Mouse (Mus musculus) left cerebral cortex, postnatal 4 days (tissue): ENCODE results near the gene Asb17. TPM values are rescaled to one million over a fixed set of nuclear protein-coding genes. Genes with fewer than 3 reads are reported as not detected.
A peak's percentile ranks its signal among the peaks of the same experiment; 100 is the strongest.

Experiments
- DNase-seq: peaks from one replicate; pipeline ENCODE4 v3.0.0-alpha.2; 2022
- intact Hi-C: fragments of 180-260 bp; cut with DNase I; formaldehyde crosslinking; loops from one replicate; pipeline ENCODE4 v1.15.1; 2025
- total RNA-seq, 2 experiments: library from RNA; stranded (reverse); gene quantifications; 2 replicates each; pipeline ENCODE4 v1.2.3; 2021

The Asb17 gene
- total RNA-seq, 2 experiments from 2014 or later = not detected

DNA sequence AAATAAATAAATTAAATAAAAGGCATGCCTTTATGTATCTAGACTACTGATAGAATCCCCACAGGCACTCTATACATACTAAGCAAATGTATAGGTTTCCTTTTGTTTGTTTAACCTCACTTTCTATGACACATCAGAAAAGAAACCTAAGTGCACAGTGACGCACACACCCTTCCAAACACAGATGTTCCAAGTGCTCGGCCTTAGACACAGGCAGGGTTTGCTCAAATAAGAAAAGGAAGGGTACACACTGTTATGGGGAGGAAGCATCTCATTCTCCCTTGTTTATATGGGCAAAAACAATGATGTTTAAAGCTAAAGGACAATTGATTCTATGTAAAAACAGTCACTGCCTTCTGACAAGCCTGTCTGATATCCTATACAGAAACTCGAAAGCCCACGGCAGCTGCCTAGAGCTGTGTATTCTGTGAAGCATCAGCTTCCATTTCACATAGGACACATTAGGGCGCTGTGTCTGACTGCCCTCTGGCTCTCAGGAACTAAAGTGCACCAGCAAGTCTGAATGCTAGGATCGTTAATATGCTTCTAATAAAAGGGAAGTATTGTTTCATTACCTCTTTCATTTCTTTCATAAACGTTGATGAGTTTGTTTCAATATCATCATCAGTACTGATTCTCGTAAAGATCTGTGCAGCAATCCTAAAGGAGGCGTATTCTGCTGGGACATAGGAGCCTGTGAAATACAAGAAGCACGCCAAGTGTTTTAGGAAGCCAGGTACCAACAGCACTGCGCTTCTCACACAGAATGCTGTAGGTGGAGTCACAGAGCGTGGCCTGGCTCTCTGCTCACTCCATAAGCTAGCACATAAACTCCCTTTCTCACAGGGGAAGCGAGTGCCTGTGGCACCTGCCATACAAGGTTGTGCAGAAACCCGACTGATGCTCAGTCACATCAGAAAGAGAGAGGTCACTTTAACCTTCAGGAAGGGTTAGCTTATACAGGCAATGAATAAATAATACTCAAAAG lies 23.4 kb downstream of the Asb17 start:
- DNase-seq = no peak
- intact Hi-C loops = no loop called here

DNA sequence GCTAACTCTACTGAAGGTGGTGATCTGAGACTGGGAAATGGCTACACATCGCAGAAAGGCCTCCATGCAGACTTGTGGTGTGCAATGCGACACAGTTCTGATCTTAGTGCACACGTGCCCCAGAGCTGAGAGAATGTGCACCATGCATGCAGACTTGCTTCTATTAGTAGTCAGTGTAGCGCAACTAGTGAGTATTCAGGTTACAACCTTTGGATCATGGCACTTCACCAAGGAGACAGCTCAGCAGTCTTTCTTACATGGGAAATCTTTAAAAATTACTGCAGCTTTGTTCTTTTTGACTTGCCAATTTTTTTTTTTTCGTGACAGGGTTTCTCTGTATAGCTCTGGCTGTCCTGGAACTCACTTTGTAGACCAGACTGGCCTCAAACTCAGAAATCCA lies 27.4 kb downstream of the Asb17 start:
- intact Hi-C loops = no loop called here
- no peak for DNase-seq

DNA sequence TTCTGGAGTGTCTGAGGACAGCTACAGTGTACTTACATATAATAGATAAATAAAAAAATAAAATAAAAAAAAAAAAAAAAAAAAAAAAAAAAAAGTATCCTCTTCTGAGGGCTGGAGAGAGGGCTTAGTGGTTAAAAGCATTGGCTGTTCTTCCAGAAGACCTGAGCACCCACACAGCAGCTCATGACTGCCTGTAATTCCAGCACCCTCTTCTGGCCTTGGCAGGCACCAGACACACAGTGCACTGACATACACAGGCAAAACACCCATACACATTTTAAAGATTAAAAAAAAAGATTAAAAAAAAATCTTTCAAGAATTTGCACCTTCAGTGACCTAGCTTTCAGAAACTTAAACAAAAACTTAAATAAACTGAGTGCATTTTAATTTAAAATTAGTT lies 42.3 kb downstream of the Asb17 start:
- no peak for DNase-seq
- intact Hi-C loops = no loop called here

DNA sequence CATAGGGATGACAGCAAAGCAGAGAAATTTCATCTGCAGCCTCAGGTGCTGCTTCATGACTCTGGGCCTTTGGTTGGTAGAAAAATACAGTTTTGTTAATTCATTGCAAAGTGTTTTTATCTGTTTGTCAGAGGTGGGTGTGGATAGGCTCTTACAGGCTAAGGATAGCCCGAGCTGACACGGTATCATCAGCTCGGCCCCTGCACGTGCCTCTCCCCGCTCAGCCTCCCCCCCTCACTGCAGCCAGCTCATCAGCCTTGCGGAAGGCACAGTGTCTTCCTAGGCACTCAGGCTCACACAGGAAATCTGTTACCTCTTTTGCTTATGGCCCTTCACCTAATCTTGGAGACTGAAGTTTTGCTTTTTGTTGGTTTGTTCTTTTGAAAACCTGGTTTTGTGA lies 44.1 kb downstream of the Asb17 start:
- no peak for DNase-seq
- intact Hi-C loops = no loop called here

DNA sequence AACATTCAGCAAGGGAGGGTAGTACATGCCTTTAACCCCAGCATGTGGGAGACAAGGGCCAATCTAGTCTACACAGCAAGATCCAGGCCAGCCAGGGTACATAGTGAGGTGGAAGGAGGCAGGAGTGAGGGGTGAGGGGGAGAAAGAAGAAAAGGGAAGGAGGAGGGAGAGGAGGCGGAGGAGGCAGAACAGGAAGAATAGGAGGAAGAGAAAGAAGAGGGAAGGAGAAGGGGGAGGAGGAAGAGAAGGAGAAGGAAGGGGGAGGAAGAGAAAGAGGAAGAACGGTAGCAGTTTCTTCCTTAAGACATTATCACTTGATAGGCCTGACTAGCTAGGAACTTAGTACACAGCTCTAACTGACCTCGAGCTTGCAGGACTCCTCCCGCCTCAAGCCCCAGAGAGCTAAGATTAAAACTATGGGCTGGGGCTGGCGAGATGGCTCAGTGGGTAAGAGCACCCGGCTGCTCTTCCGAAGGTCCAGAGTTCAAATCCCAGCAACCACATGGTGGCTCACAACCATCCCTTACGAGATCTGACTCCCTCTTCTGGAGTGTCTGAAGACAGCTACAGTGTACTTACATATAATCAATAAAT lies 45.3 kb downstream of the Asb17 start:
- DNase-seq = no peak
- intact Hi-C loops = no loop called here

DNA sequence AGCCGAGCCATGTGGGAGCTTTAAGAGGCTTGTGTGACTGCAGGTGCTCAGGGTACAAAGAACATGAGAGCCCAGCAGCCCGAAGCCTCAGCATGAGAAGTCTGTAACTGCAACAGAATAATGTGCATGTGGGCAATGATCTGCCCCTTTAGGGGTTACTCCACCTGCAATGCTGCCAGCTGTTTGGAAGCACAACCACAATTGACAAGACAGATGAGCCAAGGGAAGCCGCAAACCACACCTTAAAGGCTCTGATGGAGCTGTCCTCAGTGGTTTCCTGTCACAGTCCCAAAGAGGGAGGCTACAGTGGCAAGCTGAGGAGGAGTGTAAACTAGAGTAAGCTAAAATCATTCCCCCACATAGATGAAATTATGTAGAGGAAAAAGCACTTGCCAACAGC lies 51.4 kb downstream of the Asb17 start:
- intact Hi-C loops = loop anchor here (10.0 kb wide), 1 partner anchor 1131 kb away; no protein-coding TSS in a partner anchor
- DNase-seq = no peak

DNA sequence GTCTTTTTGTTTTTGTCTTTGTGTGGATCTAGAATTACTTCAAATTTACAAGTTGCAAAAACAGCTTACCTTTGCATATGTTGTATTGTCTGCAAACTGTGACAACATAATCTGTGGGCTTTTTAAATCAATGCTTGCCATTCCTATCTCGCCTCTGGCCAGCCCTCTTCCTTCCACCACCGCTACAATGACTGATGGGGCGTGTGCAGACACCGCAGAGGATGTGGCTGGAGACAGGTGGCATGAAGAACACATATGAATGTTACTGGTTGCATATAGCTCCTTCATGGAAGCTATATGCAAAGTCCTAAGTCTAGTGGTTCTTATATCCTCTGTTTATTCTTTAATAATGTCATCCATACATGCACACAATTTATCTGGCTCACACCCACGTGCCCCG lies 53.2 kb downstream of the Asb17 start:
- intact Hi-C loops = loop anchor here (10.0 kb wide), 1 partner anchor 1132 kb away; no protein-coding TSS in a partner anchor
- no peak for DNase-seq

DNA sequence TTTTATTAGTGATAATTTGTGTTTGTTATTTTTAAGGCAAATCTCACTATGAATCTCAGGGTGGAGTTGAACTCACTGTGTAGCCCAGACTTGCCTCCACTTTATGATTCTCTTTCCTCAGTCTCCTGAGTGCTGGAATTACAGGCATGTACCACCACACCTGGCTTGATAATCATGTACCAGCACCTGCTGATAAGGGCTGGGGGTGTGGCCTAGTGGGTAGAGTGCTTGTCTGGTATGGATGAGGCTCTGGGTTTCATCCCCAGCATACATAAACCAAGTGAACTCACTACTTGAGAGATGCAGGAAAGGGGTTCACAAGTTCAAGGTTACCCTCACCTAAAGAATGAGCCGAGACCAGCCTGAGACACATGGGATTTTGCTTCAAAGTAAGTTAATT lies 57.9 kb downstream of the Asb17 start:
- intact Hi-C loops = no loop called here
- DNase-seq = no peak

DNA sequence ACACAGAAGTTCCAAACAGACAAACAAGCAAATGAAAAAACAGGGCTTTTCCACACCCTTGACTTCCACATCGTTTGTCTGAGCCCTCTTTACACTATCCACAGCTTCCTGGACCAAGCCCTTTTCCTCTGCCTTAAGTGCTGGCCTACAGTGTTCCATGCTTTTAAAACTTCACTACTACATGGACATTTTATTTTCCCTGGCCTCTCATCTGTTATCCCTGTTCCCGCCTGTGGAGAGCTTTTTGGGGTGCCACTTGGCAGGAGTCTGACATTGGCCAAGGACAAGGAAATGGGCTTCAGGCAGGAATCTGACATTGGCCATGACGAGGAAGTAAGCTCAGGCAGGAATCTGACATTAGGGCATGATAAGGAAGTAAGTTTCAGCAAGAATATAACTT lies 58.6 kb downstream of the Asb17 start:
- intact Hi-C loops = no loop called here
- no peak for DNase-seq

DNA sequence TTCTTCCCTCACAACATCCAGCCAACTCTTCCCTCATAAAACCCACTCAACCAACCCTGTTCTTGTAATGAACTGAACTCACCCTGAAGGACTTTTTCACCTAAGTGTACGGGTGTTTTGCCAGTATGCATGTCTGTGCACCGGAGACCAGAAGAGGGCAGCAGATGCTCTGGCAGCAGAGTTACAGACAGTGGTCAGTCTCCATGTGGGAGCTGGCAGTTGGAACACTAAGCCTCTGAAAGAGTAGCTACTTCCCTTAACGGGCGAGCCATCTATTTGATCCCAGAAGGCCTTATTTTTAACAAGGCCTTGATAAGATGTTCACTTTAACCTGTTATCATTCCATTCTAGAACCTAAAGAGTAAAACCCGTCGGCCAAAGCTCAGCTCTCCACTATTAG lies 60.6 kb downstream of the Asb17 start:
- intact Hi-C loops = no loop called here
- DNase-seq = peak; percentile 55

Other genes with a start within 250 kb of the Asb17 start
- 10 to 100 TPM; 20.4 to 21.2 TPM for gene St6galnac3, start 119.0 kb upstream of the Asb17 start, total RNA-seq
- gene Msh4, start 61.9 kb downstream of the Asb17 start, total RNA-seq = under 1 TPM; 0.64 to 0.97 TPM
- gene Rabggtb, start 68.8 kb downstream of the Asb17 start, total RNA-seq = 10 to 100 TPM; 57.7 to 64.1 TPM
- 10 to 100 TPM; 29.5 to 33.9 TPM for gene Acadm, start 100.4 kb downstream of the Asb17 start, total RNA-seq
- 10 to 100 TPM; 18.9 to 23.0 TPM for gene Slc44a5, start 129.2 kb downstream of the Asb17 start, total RNA-seq